Mouse (Mus musculus) cerebellum, adult 11-12 months (tissue): Measurements from ENCODE around the gene Grk5.
"Not testable (repeated sequence)": the region's sequence is repeated elsewhere in the genome, so short reads cannot be mapped to it uniquely, and the experiment has no call there.

ENCODE experiments used
- DNase-seq: peaks from one replicate; pipeline ENCODE4 v3.0.0; 2022

Grk5 gene

DNA sequence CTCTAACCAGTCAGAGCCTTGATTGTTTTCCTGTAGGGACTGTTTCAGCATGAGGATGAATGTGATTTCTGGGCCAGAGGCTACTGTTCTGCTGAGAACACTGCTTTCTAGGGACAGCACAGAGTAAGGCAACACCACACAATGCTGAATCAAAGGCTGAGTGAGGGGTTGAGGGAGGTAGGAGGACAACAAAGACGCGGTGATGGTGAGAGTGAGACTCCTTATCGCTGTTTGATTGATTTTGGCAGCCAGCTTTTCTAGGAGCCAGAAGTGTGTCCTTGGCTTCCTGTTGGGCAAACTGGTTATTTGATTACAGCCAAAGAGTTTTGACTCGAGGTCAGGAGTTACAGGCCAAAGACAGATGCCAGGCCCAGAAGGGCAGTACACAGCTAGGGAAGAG is 25.7 kb downstream of the Grk5 start:
- DNase-seq = no peak

DNA sequence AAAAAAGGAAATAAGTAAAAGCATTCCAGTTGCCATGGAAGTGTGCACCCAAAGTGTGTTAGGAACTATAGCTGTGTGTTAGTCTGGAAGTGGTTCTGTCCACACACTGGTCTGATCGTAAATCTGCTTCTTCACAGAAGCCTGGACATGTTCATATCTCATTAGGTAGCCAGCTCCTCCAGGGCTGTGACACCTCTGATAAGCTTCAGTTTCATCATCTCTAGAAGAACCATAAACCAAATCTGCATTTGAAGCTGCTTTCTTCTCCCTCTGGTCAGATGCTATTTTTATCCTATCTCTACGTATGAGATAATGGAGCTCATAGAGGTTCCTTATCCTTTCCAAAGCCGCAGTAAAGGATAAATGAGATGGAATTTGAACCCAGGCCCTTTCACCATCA is 26.3 kb downstream of the Grk5 start:
- DNase-seq = no peak

DNA sequence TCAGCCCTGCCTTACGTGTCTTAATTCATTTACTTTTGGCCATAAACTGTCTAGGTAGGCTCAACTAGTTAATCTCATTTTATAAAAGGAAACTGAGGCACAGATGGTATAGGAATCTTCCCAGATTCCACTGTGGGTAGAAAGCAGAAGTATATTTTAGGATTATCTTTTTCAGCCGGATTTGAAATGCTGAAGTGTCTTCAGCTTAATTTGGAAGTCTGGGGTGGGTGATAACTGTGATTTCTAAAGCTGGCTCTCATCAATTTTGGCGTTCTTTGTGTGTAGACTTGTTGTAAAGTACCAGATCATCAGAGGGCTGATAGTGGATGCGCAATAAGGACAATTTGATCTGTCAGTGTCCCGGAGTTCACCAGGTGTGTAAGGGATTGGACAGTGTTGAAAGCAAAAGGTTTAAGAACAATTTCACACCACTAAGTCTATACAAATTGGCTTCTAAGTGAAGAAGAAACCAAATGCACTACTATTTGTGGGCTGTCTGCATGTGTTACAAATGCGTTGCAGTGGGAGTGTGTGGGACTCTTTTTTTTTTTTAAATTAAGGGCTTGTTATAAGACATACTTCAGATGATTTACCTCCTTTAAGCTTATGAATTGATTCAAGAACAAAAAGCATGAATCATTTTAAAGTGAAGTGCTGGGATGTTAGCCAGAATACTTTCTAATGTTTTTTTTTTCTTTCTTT is 27.5 kb downstream of the Grk5 start:
- DNase-seq = no peak

DNA sequence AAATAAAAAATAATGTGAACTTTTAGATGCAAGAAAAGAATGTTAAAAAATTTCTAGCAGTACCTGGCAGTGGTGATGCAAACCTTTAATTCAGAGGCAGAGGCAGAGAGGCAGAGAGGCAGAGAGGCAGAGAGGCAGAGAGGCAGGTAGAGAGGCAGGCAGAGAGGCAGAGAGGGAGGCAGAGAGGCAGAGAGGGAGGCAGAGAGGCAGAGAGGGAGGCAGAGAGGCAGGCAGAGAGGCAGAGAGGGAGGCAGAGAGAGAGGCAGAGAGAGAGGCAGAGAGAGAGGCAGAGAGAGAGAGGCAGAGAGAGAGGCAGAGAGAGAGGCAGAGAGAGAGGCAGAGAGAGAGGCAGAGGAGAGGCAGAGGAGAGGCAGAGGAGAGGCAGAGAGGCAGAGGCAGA is 35.0 kb downstream of the Grk5 start:
- DNase-seq = not testable (repeated sequence)

DNA sequence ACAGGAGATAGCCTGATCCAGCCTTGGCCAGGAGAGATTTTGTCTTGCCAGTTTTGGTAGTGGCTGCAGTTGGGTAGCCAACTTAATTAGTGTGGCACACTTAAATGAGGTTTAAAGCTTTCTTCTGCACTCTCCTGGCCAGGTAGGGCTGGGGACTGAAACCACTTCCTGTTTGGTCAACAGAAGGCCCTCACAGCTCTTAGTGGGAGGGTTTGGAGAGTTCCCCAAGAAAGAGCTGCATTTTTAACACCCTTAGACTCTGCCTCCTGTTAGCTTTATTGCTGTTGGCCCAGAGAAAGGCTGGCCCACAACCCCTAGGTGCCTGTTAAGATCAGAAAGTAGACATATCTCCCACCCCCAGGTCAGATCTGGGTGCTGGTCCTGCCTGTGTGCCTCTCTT is 45.5 kb downstream of the Grk5 start:
- no peak for DNase-seq

DNA sequence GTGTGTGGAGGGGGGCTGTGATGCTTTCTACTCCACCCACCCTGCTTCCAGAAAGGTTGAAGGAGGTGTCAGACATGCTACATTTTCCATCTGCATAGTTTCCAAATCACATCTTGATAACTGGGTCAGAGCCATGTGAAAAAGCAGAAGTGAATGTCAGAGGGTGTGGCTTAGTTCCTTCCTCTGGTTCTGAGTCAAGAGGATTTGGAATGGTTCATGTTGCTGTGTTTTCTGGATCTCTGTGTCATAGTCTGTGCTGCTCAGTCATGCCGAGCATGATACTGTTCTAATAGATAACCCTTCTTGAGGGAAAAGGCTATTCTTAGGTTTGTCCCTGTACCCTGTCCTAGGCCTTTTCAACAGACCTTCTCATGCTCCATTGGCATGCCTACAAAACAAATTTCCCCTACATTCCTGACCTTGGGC is 50.4 kb downstream of the Grk5 start:
- DNase-seq = no peak

DNA sequence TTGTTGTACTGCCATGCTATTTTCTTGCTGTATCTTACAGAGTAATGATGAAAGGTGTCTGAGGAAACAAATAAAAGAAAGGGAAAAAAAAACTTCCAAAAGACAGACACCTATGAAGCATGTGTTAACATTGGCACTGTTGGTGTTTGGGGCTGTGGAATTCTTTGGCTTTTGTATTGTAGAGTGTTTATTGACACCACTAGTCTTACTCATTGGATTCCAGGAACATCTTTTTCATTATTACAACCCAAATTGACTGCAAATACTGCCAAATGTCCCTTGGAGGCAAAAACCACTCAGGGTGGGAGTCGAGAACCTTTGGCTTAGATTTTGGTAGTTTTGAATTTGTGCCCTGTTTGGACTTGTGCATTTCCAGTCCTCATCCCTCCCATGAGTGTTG is 51.3 kb downstream of the Grk5 start:
- DNase-seq = no peak

DNA sequence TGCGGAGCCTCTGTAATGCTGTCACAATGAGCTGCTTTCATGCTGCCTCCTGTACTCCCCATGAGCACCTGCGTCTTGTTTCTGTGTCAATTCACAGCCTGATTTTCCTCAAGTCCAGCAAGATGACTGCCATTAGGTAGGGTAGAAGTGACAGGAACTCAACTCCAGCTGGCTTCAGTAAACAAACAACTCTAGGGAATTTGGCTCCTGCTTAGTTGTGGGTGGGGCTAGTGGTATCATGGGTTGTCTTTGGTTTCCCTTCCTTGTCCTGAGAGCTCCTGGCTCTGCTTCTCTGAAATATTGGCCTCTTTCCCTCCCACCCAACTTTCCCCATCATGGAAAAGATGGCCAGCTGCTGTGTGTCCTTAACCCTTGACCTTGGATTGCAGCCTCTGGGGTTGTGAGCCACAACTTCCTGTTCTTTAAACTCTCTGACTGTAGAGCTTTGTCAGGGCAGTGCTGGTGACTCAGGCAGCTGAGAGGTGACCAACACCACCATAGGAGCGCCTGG is 56.3 kb downstream of the Grk5 start:
- peak; percentile 82 for DNase-seq

DNA sequence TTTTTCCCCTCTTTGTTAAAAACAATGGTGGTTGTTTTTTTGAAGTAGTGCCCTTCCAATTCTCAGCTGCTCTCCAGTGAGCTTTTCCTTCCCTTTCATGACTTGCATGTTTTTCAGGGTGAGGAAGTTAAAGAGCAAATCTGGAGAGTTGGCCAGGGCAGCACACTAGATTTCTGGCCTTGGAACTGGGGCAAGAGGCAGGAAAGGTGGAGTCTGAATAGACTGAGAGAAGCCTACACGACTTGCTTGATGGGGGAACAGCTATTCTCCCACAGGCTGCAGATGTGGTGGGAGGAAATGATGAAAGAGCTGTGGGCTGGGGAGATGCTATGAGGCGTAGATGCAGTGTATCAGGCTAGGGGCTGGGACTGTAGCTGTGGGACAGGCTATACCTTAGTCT is 57.1 kb downstream of the Grk5 start:
- DNase-seq = no peak

DNA sequence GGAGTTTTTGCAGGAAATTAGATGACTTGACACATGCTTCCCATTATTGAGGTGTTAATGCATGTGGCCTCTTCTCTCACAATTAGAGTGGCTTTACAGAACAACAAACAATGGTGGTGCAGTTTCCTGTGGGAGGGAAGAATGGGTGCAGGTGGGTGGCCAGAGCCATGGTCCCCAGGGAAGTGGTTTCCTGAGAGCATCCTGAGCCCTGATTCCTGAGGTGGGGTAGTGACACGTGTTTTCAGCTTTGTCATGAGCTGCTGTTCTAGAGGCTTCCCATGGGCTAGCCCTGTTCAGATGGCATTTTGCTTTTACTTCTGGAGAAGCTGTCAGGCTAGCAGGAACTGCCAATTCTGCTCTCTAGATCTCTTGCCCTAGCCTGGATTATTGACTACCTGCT is 59.4 kb downstream of the Grk5 start:
- no peak for DNase-seq

DNA sequence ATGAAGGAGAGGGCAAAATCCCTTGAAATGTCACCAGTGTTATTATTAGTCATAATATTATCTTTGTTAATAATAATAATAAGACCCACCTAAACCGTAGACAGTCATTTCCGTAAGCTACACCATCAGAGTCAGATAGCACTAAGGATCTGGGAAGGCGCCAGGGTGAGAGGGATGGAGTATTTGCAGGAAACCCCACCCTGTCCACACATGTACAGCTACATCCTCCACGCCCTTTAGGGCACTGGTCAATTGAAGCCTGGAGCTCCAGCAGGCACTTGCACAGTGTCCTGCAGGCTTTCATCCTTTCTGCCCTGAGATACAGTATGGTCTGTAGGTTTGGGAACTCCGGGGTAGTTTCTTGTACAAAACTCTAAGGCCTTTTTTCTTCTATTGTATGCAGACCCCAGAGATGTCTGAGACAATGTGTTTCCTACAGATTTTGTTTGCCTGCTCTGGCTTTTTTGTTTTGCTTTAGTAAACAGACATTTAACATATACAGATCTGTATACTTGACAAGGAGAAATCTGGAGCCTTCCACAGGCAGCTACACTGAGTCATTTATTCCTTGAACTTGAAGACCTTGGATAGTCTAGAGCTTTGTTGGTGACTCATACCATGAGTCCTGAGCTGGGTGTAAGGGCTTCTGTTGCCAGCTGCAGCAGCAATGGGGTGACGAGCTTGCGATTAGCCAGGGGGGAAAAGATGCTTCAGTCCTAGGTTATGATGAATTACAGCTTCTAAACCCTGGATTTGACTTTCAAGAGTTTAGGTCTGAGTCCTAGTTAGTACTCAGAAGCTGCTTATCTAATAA is 60.7 kb downstream of the Grk5 start:
- no peak for DNase-seq

DNA sequence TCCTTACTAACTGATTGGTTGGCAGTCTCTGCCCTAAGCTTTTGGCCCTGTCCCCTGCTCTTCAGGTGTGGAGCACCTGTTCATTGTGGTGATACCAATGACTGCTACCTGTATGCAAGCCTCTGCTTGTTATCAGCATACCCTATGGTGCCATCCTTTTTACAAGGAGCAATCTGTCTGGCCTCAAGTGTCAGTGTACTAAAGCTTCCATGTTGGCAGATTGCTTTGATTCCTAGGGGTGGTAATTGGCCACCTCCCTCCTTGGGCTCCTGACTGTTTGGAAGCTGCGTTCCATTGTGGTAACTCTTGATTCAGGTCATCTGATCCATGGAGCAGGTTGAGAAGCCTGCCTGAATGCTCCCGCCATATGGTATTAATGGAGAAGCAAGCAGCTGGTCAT is 65.6 kb downstream of the Grk5 start:
- peak; percentile 81 for DNase-seq

DNA sequence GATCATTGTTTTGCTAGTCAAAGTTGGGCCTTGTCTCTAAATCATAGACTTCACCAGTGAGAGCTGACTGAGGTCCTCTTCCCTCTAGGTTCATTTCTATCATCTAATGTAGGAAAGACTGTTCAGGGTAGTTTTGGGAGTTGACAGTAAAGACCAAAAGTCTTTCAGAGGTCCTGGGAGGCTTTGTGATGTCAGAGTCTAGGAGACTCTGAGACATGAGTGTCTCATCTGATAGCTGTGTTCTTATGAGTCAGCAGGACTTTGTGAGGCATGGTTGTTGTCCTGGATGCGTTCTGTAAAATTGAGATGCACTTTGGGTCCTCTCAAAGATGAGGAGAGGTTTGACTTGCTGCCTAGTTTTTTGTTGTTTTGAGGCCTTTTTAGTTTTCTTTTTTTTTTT is 66.2 kb downstream of the Grk5 start:
- DNase-seq = no peak

DNA sequence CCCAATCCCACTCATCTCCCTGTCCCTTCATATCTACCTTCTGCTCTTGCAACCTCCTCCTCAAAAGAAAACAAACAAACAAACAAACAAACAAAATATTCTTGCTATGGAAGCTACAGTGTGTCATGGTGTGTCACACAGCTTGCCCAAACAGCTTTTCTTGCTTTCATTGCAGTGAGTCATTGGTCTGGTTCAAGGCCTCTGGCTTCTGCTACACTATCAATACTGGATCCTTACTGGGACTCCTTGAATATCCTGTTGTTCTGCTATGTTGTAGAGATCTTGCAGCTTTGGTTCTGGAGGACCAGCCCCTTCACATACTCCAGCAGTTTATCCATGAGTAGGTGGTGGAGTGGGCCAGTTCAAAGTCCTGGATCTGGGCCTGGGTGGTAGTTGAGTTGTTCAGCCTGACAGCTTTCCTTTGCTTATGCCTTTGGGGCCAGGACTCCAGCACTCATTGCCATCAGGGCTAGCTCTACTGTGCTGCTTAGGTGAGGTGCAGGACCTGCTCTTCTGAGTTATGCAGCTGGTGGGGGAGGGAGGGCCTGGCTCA is 66.7 kb downstream of the Grk5 start:
- DNase-seq = no peak

DNA sequence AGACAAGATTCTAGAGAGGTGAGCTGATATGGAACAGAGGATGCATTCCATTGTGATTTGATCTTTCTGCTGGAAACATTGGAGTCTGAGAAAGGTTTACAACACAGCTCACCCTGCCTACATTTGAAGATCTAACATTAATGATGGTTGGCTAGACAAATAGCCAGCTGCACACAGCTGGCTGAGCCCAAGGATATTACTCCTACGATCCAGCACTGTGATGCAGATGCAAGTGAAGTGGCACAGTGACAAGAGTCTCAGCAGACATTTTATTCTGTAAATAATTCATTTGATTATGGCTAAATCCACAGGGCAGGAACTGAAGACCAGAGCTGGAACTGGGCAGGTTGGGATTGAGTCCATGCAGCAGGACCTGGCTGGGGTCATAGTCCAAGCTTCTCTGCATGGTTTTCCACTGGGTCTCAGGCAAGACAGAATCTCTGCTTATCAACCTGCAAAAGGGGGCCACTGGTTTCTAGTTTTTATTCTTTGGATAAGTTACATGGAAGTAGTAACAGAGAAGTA is 70.2 kb downstream of the Grk5 start:
- no peak for DNase-seq

DNA sequence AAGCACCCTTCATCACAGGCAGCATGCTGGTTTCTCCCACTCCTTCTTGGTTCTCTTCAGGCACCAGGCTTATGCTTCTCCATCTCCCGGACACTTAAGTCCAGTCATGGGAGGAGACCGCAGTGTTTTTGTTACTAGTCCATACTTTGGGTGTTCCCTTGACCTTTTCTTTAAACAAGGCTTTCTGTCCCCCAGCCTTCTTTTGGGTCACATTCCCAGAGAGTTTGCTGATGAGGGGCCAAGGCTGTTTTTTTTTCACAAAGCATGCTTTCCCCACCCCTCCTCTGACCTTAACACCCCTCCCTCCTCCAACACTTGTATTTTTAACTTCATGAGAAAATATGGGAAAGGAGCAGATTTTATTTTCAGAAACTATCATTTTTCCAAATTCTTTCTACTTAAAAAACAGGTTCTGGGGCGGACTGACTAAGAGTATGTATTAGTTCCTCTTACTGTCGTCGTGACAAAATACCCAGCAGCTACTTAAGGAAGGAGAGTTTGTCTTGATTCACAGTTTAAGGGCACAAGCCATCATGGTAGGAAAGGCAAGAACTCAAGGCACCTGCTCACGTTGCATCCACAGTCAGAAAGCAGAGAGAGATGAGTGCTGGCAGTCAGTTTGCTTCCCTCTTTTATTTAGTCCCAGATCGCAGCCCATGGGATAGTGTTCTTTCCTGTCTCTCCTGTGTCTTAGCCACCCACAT is 73.0 kb downstream of the Grk5 start:
- DNase-seq = no peak

DNA sequence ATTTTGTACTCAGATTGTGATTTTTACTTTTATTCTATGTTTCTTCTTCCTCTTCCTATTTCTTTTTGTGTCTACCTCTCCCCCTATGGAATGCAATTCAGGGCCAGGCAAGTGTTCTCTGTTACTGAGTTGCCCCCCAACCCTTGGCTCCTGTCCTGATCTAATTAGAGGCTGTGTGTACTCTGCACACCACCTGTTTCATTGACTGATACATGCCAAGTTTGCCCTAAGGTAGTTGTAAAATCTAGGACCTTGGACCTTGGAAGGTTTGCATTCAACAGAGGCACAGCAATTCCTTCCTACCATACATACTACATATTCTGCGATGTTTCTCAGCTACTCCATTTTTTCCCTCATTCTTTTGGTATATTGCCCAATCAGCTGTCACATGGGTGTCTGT is 78.4 kb downstream of the Grk5 start:
- DNase-seq = no peak

DNA sequence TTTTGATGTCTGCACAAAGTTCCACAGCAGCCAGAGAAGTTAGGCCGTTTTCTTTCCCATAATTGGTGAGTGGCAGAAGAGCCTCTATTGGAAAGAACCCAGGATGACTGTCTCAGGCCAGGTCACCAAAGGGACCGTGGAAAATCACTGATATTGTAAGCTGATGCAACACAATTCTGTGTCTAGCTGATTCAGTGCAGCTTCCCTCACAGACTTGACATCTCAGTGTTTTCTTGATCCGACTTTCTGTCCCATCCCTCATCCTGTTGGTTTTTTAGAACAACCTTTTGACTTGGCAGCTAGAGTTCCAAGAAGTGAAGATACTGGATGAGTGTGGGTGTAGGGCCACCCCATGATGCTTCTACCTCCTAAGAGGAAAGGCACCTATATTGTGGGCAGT is 80.9 kb downstream of the Grk5 start:
- no peak for DNase-seq

DNA sequence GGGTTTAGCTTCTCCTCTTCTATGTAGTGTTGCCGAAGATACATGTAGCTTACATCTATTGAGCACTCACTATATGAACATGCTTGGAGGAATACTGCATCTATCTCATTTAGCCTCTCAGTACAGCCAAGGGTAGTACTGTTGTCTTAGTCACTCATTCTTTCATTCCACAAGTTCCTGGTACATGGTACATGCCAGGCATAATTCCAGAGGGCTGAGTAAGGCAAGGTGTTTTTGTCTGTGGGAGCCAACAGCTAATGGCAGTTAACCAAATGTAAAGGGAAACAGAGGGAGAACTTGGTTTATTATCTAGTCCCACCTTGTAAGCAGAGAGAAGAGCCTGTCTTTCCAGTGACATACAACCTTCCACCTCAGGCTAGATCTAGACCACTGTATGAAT is 82.0 kb downstream of the Grk5 start:
- no peak for DNase-seq

DNA sequence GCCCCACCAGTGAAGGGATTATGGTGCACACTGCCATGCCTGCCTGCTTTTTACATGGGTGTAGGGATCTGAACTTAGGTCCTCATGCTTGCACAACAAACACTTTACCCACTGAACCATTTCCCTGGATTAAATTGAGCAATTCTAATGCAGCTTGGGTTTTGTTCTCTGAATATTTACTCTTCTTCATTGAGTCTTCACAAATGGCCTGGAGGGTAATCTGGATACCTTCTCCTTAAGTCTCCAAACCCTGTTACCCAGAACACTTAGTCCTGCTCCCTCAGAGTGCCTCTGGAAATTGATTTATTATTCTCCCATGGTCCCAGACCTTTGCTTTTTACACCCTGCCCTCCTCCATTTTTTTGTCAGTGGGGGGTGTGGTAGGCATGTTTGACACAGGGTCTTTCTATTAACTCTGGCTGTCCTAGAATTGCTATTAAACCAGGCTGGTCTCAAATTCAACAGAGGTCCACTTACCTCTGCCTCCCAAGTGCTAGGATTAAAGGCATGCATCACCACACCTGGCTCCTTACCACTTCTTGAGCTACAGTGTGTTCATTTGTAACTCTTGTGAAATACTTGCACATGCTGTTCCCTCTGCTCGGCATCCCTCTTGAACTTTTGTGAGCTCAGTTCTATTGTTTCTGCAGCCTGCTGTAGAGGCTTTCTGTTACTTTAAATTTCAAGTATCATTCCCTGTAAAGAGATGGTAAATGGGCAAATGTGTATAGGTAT is 82.9 kb downstream of the Grk5 start:
- no peak for DNase-seq

DNA sequence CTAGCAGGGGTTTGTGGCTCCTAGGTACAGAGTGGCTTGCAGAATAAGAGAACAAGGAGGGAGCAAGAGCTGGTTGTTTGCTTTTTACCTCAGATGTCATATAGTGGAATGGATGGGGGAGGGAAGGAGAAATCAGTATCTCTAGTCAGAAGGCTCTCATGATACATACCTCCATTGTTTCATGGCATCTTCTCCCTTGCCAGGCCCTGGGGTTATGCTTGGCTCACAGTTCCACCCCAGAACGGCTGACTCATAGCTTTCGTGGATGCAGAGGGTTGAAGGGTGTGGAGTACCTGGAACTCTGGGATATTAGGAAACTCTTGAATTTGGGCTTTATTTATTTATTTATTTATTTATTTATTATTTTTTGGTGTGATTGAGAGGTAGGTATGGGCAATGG is 84.0 kb downstream of the Grk5 start:
- DNase-seq = no peak

DNA sequence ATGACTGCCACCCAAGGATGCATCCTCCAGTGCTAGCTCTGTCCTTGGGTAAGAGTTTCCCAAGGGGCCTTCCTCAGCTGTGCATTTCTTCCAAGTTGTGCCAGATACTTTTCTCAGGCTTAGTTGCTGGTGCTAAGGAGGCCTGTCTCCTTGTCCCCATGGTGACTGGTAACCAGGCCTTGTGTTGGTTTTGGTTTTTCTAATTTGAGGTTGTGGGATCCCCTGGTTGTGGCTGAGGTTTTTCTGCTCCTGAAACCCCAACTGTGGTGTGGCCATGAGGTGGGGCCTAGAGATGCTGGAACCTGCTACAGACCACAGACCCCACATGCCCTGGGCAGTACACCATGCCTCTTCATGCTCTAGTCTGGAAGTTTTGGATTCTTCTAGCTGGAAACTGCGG is 90.0 kb downstream of the Grk5 start:
- no peak for DNase-seq

DNA sequence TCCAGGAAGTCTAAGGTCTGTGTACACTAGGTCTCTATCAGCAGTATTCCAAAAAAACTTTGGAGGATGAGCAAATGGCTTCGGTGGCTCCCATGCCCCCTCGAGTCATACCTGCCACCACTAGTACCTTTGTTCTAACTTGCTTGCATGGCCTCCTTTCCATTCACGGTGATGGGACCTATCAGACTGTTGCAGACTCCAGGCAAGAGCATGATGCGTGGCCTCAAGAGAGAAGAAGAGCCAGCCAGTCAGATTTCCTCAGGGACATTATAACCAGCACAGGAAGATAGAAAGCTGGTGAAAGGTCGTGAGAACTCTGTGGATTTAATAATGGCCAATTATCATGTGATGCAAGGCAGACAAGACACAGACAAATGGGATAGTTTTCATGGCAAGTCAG is 91.8 kb downstream of the Grk5 start:
- no peak for DNase-seq
